Mouse (Mus musculus) ES-E14 (cell line): ENCODE data around the gene Emsy. TPM values are rescaled to one million over a fixed set of nuclear protein-coding genes. Genes with fewer than 3 reads are reported as not detected.

Experiments used
- DNase-seq: peaks from one replicate; pipeline ENCODE4 v3.0.0-alpha.2; 2013; ENCODE audit warnings: low read depth, low spot score
- H3K27ac ChIP-seq: 2 replicates; pipeline ENCODE4 v1.5.1; 2012; ENCODE audit warnings: low read depth, mild to moderate bottlenecking, low read length, moderate library complexity, mixed read lengths; ENCODE audit not compliant: poor library complexity, insufficient read depth, severe bottlenecking
- H3K36me3 ChIP-seq: 2 replicates; pipeline ENCODE4 v1.6.1; 2012; ENCODE audit warnings: mild to moderate bottlenecking, low read length, moderate library complexity, mixed read lengths; ENCODE audit not compliant: control insufficient read depth, poor library complexity, insufficient read depth, severe bottlenecking
- H3K4me1 ChIP-seq, 2 experiments: fragments of 150-350 bp in 1 of 2; sonication (generic) in 1 of 2; 2 replicates each; pipeline ENCODE4 v1.6.1; 2012; ENCODE audit warnings: low read length in 2 of 2, mild to moderate bottlenecking in 1 of 2, mixed read lengths in 1 of 2; ENCODE audit not compliant: control insufficient read depth in 2 of 2, insufficient read depth in 2 of 2, poor library complexity in 1 of 2
- H3K4me3 ChIP-seq, 2 experiments: fragments of 150-350 bp in 1 of 2; sonication (generic) in 1 of 2; 2 replicates each; pipeline ENCODE4 v1.5.1; 2012; ENCODE audit warnings: low read length in 2 of 2, low read depth in 1 of 2, mild to moderate bottlenecking in 1 of 2, mixed read lengths in 1 of 2; ENCODE audit not compliant: insufficient read depth in 1 of 2, poor library complexity in 1 of 2, severe bottlenecking in 1 of 2
- H3K9ac ChIP-seq: 2 replicates; pipeline ENCODE4 v1.6.1; 2012; ENCODE audit warnings: low read depth, mild to moderate bottlenecking, low read length, mixed read lengths; ENCODE audit not compliant: poor library complexity, insufficient read depth, severe bottlenecking
- H3K9me3 ChIP-seq: fragments of 150-350 bp; sonication (generic); 2 replicates; pipeline ENCODE4 v1.6.1; 2012; ENCODE audit warnings: low read depth, mild to moderate bottlenecking, low read length; ENCODE audit not compliant: control insufficient read depth, insufficient read depth
- CHD2 ChIP-seq: IDR thresholded peaks from 2 replicates; pipeline ENCODE4 v1.6.1; 2014; ENCODE audit warnings: mild to moderate bottlenecking, low read depth, low read length, inconsistent platforms
- HCFC1 ChIP-seq: IDR thresholded peaks from 2 replicates; pipeline ENCODE4 v1.6.1; 2012; ENCODE audit warnings: low read length, inconsistent platforms, borderline replicate concordance; ENCODE audit not compliant: insufficient read depth
- MAFK ChIP-seq: IDR thresholded peaks from 2 replicates; pipeline ENCODE4 v1.6.1; 2014; ENCODE audit warnings: mild to moderate bottlenecking, low read depth, low read length, inconsistent platforms; ENCODE audit not compliant: insufficient read depth
- ZC3H11A ChIP-seq: IDR thresholded peaks from 2 replicates; pipeline ENCODE4 v1.6.1; 2012; ENCODE audit warnings: low read depth, mild to moderate bottlenecking, inconsistent platforms, low read length, borderline replicate concordance
- ZNF384 ChIP-seq: IDR thresholded peaks from 2 replicates; pipeline ENCODE4 v1.6.1; 2012; ENCODE audit warnings: low read depth, low read length, inconsistent platforms
- in situ Hi-C, 2 experiments: fragments of 600-800 bp; cut with MboI; formaldehyde crosslinking; loops; one replicate each; pipeline ENCODE4 v1.15.1; 2025; ENCODE audit warnings: low sequenced_read_pairs in 2 of 2, inconsistent platforms in 1 of 2; ENCODE audit not compliant: unreplicated experiment in 2 of 2
- total RNA-seq: library from RNA; depleted of rRNA; stranded (reverse); fragments of 300-350 nt; gene quantifications from 2 replicates; pipeline ENCODE4 v1.2.3, GENCODE M21; 2012

Gene Emsy
- total RNA-seq, 1 experiment, result 25.5 TPM

DNA sequence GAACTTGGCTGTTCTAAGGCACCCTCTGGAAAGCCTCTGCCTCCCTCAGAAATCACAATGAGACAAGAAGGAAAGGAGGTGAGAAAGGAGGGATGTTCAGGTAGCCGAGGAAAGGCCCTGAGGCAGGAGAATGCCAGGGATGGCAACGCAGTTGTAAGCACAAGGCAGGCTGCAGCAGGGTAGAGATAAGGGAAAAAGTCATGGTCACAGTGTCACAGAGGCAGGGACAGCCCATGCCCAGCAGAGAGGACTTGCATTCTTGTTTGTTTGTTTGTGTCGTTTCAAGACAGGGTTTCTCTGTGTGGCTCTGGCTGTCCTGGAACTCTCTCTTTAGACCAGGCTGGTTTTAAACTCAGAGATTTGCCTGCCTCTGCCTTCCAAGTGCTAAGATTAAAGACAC is 105.5 kb downstream of the Emsy start:
- in situ Hi-C loops, result no loop called here
- no peak overlapping the region for H3K4me3 ChIP-seq

DNA sequence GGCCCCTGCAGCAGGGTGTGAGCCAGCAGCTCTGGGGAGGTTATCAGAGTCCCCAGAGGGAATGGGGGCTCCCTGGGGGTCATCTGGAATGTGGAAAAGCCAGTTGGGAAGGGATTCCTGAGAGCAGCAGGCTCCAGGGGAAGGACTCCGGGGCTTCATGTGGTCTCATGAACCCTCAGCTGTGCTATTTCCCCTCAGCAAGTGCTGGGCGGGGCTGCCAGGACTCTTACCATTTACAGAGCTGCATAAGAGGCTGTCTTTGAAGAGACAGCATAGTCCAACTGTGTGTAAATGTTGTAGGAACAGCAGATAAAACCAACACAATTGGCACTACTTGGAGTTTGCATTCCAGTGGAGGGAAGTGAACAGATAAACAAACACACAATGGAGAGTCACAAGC is 106.0 kb downstream of the Emsy start:
- H3K36me3 ChIP-seq, result no peaks in the 10 kb centered on the region
- no peaks in the 10 kb centered on the region for H3K9me3 ChIP-seq
- no peak overlapping the region for H3K4me3 ChIP-seq
- in situ Hi-C loops, result no loop called here
- no peak overlapping the region for H3K27ac ChIP-seq
- no peak for DNase-seq
- TF ChIP-seq ZC3H11A (no peak), HCFC1 (no peak), CHD2 (no peak), MAFK (no peak), ZNF384 (no peak)
- H3K4me1 ChIP-seq, result peaks cover 0 to 10% of the 10 kb centered on the region in 2 experiments; a peak in 1 of 4 replicates
- H3K9ac ChIP-seq, result no peak overlapping the region

More for the DNA sequence above, 105.5 kb downstream of the Emsy start:
- H3K27ac ChIP-seq, result no peak overlapping the region
- H3K36me3 ChIP-seq, result no peaks in the 10 kb centered on the region
- no peak for TF ChIP-seq ZC3H11A
- peaks cover 0 to 10% of the 10 kb centered on the region in 2 experiments; a peak in 1 of 4 replicates for H3K4me1 ChIP-seq
- no peak overlapping the region for H3K9ac ChIP-seq
- no peaks in the 10 kb centered on the region for H3K9me3 ChIP-seq
- DNase-seq, result no peak

DNA sequence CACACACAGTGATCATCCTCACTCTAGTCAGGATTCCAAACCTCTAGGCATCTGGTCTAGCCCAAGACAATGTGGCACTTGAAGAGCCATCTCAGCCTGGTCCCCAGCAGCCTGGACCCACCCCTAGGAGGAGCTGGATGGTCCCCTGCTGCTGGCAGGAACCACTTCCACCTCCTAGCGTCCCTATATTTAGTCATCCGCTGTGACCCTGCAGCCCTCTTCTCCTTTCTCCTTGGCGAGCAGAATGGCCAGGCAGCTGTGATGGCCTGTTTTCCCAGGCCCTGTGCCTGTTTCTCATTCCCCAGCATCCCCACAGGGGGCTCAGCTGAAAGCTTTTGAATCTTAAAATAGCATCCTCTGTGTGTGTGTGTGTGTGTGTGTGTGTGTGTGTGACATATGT is 107.7 kb downstream of the Emsy start:
- H3K4me1 ChIP-seq, result peaks cover 0 to 17% of the 10 kb centered on the region in 2 experiments; a peak in 1 of 4 replicates
- H3K27ac ChIP-seq, result no peak overlapping the region
- DNase-seq, result no peak
- no peak overlapping the region for H3K9ac ChIP-seq
- TF ChIP-seq HCFC1, result no peak
- TF ChIP-seq ZNF384, result no peak
- TF ChIP-seq MAFK, result no peak
- TF ChIP-seq CHD2, result no peak
- TF ChIP-seq ZC3H11A, result no peak
- H3K4me3 ChIP-seq, result no peak overlapping the region
- no peaks in the 10 kb centered on the region for H3K9me3 ChIP-seq
- in situ Hi-C loops, result no loop called here
- H3K36me3 ChIP-seq, result no peaks in the 10 kb centered on the region

DNA sequence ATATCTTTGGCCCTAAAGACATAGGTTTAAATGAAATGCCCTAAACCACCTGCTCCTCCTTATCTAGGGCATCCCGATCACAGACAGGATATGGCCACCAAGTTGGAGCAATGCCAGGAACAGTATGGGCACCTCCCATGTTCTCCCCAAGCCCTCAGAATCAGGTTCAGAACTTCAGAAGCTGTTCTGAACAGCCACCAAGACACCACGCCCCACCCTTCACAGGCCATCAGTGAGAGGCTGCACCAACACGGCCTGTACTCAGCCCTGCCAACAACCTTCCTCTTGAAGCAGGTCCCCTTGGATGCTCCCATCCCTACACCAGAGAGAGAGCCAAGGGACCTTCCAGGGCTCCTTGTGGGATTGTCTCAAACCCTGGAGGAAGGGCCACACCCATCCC is 112.0 kb downstream of the Emsy start:
- no peak for DNase-seq
- peaks cover 2 to 9% of the 10 kb centered on the region in 2 experiments; a peak in 1 of 4 replicates for H3K4me1 ChIP-seq
- no peaks in the 10 kb centered on the region for H3K9me3 ChIP-seq
- H3K9ac ChIP-seq, result no peak overlapping the region
- H3K36me3 ChIP-seq, result no peaks in the 10 kb centered on the region
- H3K4me3 ChIP-seq, result no peak overlapping the region
- TF ChIP-seq CHD2 (no peak), ZNF384 (no peak), HCFC1 (no peak), ZC3H11A (no peak), MAFK (no peak)
- H3K27ac ChIP-seq, result no peak overlapping the region
- in situ Hi-C loops, result no loop called here

DNA sequence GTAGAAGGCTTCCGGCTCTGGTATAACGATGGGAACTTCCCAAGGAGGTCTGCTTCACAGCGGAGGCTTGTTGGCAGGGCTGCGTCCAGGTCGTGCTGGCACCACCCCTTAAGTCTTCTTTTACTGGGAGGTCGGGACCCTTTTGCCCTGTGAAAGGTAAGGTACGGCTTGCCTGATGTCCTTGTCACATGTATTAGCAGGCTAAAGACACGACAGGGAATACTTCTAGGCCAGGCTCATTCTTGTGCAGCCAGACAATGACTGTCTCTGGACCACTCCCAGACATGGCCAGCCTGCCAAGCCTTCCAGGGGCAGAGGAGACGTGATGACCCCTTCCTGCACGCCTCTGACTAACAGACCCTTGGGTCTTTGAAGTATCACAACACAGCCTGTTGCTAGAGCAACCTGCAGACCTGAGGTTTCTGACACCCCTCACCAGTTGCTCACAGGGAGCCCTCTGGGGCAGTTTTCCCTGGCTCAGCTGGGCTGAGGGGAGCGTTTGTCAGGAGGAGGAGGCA is 112.7 kb downstream of the Emsy start:
- TF ChIP-seq HCFC1 (no peak), ZNF384 (no peak), MAFK (no peak), CHD2 (no peak), ZC3H11A (no peak)
- H3K4me1 ChIP-seq, result peaks cover 2 to 9% of the 10 kb centered on the region in 2 experiments; a peak in 1 of 4 replicates
- no peaks in the 10 kb centered on the region for H3K9me3 ChIP-seq
- in situ Hi-C loops, result no loop called here
- no peak overlapping the region for H3K9ac ChIP-seq
- H3K36me3 ChIP-seq, result no peaks in the 10 kb centered on the region
- no peak overlapping the region for H3K27ac ChIP-seq
- no peak overlapping the region for H3K4me3 ChIP-seq
- DNase-seq, result no peak
